Comparison of ENCODE assay signal across 20 mouse cellular contexts in genomic region chr1:180171883-180172282, GRCm38 (mm10). TPM values are rescaled to one million over a fixed set of nuclear protein-coding genes. Genes with fewer than 3 reads are reported as not detected.
A peak's percentile ranks its signal among the peaks of the same experiment; 100 is the strongest.
DNase-seq lines count a peak whose midpoint lies in the region; ATAC-seq and TF ChIP-seq lines count a peak whose summit lies in the region.
"Had no signal": no experiment of that assay in that cellular context is flagged by ENCODE, and none has a peak within 500 bp of the region (broad histone marks: within the 10 kb centered on the region; RNA-seq: fewer than 3 reads in every experiment).

No protein-coding gene starts in this region.

- no peak overlapping the region for H3K4me3 ChIP-seq in myocyte
- H3K4me3 ChIP-seq: embryonic facial prominence, embryonic 15.5 days; forebrain, embryonic 10.5 days; hindbrain, embryonic 10.5 days; midbrain, embryonic 13.5 days; stomach, embryonic 15.5 days had no signal

- H3K36me3 ChIP-seq in myocyte (ENCODE audit: control insufficient read depth, insufficient read depth) = no peaks in the 10 kb centered on the region
- H3K36me3 ChIP-seq: embryonic facial prominence, embryonic 15.5 days; forebrain, embryonic 10.5 days; stomach, embryonic 15.5 days had no signal

- H3K27me3 ChIP-seq in myocyte (ENCODE audit: control insufficient read depth, insufficient read depth, insufficient read length) = peaks cover 13% of the 10 kb centered on the region
- H3K27me3 ChIP-seq: embryonic facial prominence, embryonic 15.5 days; midbrain, embryonic 13.5 days; stomach, embryonic 15.5 days had no signal

- ATAC-seq in frontal cortex, adult (ENCODE audit: low TSS enrichment) = 0 out of 2 replicates have a peak, but pooled peaks have one; percentile 1
- ATAC-seq: inflammation-experienced regulatory T-cells, adult 6 months; midbrain, embryonic 13.5 days had no signal

- no peak for TF ChIP-seq POLR2A in myocyte (IDR thresholded peaks at IDR 0.05; ENCODE audit: insufficient read length, low read depth)

- no peak overlapping the region for H3K4me2 ChIP-seq in myocyte (ENCODE audit: low read depth)
- H3K4me2 ChIP-seq: embryonic facial prominence, embryonic 15.5 days; lung, embryonic 14.5 days; midbrain, embryonic 13.5 days; stomach, embryonic 15.5 days had no signal

- no peak overlapping the region for H3ac ChIP-seq in myocyte (ENCODE audit: control insufficient read depth, insufficient read length)

- DNase-seq in frontal cortex, postnatal 25 days (ENCODE audit: low spot score in 2 of 2) = no peak
- DNase-seq in kidney, adult 18-20 months = peak; percentile 2
- no peak for DNase-seq in kidney, postnatal 25 days
- peak; percentile 56 to 61 for DNase-seq in adrenal gland, postnatal 36 days
- no peak for DNase-seq in lung, postnatal 4 days
- DNase-seq: B cell, adult 2 months; cerebellum, adult 9-10 months; embryo, embryonic 11 days; kidney, adult 9 months; kidney, postnatal 4 days; liver; lung, embryonic 14.5 days had no signal

- no peaks in the 10 kb centered on the region for H3K79me2 ChIP-seq in myocyte (ENCODE audit: control insufficient read depth, insufficient read depth)

TF ChIP-seq in myocyte, 11 proteins besides CTCF, POLR2A, EP300 and RAD21:
- TF ChIP-seq TCF3 (IDR thresholded peaks at IDR 0.05; ENCODE audit: insufficient read length, low read depth) = no peak
- no peak for TF ChIP-seq REST (IDR thresholded peaks at IDR 0.05; ENCODE audit: insufficient read depth, insufficient read length)
- TF ChIP-seq CEBPB (IDR thresholded peaks at IDR 0.05; ENCODE audit: insufficient read depth, poor library complexity, severe bottlenecking) = no peak
- no peak for TF ChIP-seq POLR2AphosphoS2 (IDR thresholded peaks at IDR 0.05; ENCODE audit: insufficient read length, low read depth)
- TF ChIP-seq MYOG (IDR thresholded peaks at IDR 0.05; ENCODE audit: control insufficient read depth in 1 of 3, insufficient read depth in 1 of 3, insufficient read length in 2 of 3, low read depth in 2 of 3) = peak in 1 of 3 experiments; percentile 42
- TF ChIP-seq MYOD1 (IDR thresholded peaks at IDR 0.05; ENCODE audit: control insufficient read depth in 1 of 3, insufficient read length in 2 of 3, low read depth in 2 of 3) = peak; percentile 11 to 65 (median 38)
- TF ChIP-seq TCF12 (IDR thresholded peaks at IDR 0.05; ENCODE audit: insufficient read depth, poor library complexity, severe bottlenecking) = no peak

RNA-seq across cellular contexts. Expression of gene Coq8a, which starts 27.5 kb away (rescaled TPM):
- total RNA-seq in adrenal gland, postnatal 36 days (2021) = 100 to 1,000 TPM; 284 to 434 TPM
- polyA plus RNA-seq in myocyte (2012; fragmentation: generic; extraction: Trizol) = 79.8 TPM

Comparison
In these comparisons a context has a peak if more than half of its experiments do, and no peak if none do; other contexts are left out.
1. DNase-seq: peak in kidney, adult 18-20 months (single experiment) and adrenal gland, postnatal 36 days (2 of 2); none in frontal cortex, postnatal 25 days (0 of 2), kidney, postnatal 25 days (0 of 2) and lung, postnatal 4 days (0 of 2).